Mouse (Mus musculus) adrenal gland, postnatal 4 days (tissue): Measurements from ENCODE around the gene Dctn2. TPM values are rescaled to one million over a fixed set of nuclear protein-coding genes. Genes with fewer than 3 reads are reported as not detected.
"Not testable (repeated sequence)": the region's sequence is repeated elsewhere in the genome, so short reads cannot be mapped to it uniquely, and the experiment has no call there.

Source experiments
- DNase-seq, 2 experiments: peaks; one replicate each; pipeline ENCODE4 v3.0.0; 2021 to 2022; ENCODE audit warnings: low spot score in 2 of 2, mixed read lengths in 2 of 2
- total RNA-seq, 2 experiments: library from RNA; stranded (reverse); gene quantifications; 2 replicates each; pipeline ENCODE4 v1.2.3; 2021

The Dctn2 gene
- total RNA-seq, 2 experiments from 2014 or later, result 191 to 198 TPM

- peak; percentile 71 to 87 for DNase-seq
These were observed 45.5 kb downstream of the Dctn2 start, which contains the start of gene Mars for GRCm38 (mm10) chr10:127311476-127312355. Gene Mars (minus strand): TSS chr10:127311786.

DNA sequence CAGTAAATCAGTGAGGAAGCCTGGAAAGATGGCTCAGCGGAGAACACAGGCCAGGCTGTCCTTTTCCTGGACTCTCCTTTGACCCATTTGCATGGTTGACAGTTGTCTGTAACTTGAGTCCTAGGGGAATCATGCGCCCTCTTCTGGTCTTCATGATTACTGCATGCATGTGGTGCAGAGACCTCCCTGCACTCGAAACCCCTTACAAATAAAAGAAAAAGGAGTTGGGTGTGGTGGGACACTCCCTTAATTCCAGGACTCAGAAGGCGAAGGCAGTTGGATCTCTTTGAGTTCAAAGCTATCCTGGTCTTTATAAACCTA is 46.1 kb downstream of the Dctn2 start:
- peak in 1 of 2 experiments; percentile 64 for DNase-seq

GRCm38 (mm10) chr10:127312858-127313257 is 46.7 kb downstream of the Dctn2 start:
- no peak for DNase-seq

- DNase-seq, result not testable (repeated sequence)
These were observed 47.3 kb downstream of the Dctn2 start for GRCm38 (mm10) chr10:127313516-127313915.

- DNase-seq, result not testable (repeated sequence)
These were observed 48.8 kb downstream of the Dctn2 start for GRCm38 (mm10) chr10:127314950-127315349.

DNA sequence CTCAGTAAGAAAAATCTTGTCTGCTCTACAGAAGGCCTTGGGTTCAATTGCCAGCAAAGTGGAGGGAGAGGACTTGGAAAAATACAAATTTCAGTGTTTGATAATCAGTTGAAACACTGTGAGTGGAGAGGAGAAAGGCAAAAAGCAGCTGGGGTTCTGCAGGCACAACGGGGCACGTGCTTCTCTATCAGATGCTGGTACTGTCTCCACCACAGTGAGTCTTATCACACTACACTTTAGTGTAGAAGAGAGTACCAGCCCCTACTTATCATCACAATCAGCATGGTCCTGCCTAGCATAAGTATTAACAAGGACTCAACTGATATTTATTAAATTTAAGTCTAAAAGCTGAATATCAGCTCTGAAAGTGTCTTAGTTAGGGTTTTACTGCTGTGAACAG is 51.1 kb downstream of the Dctn2 start:
- no peak for DNase-seq

DNA sequence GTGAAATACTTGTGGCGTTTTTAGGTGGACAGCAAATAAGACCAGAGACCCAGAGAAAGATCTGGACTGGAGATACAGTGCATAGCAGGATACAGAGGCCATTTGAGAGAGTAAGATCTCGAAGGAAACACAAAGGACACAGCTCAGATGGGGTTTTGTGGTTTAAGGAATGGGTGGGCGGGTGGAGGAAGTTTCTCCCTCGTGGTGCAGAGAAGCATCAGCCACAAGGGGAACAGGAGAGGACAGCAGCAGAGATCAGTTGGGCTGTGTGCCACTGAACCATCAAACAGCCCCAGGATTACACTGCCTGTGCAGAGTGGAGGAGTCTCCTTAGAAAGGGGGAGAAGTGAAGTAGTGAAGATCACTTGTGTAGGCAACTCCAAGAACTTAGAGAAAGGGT is 51.8 kb downstream of the Dctn2 start:
- DNase-seq, result no peak

GRCm38 (mm10) chr10:127319969-127320368 is 53.8 kb downstream of the Dctn2 start:
- no peak for DNase-seq

DNA sequence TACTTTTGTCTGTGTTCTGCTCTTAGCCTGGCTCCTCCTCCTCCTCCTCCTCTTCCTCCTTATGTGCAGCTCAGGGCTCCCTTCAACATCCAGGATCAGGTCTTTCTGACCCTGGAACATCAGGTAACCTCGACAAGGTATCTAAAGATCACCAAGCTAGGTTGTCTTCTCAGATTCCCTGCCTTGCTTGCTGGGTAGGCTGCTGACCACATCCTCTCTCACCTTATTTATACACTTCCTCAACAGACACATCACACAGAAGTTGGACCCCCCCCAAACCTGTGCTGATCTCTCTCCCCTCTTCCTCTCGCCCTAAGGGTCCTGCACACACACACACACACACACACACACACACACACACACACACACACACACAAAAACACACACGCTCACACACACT is 55.5 kb downstream of the Dctn2 start, which contains the start of gene Arhgap9:
TSS of gene Arhgap9 (plus strand) at position 344 of the 400 bp plus-strand sequence.
- DNase-seq, result no peak

DNA sequence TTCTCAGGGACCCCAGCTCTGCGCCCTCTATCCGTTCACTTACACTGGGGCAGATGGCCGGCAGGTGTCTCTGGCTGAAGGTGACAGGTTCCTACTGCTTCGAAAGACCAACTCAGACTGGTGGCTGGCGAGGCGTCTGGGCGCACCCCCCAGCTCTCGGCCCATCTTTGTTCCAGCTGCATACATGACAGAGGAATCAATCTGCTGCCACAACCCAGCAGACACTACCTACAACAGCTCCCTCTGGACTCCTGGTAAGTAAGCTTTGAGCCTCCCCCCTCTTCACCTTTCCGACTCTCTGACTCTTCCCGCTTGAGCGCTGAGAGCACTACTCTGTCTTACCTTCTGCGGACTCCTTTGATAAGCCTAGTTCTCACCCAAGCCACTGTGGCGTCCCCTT is 56.0 kb downstream of the Dctn2 start:
- no peak for DNase-seq

- DNase-seq, result no peak
These were observed 56.5 kb downstream of the Dctn2 start for GRCm38 (mm10) chr10:127322669-127323068.

DNA sequence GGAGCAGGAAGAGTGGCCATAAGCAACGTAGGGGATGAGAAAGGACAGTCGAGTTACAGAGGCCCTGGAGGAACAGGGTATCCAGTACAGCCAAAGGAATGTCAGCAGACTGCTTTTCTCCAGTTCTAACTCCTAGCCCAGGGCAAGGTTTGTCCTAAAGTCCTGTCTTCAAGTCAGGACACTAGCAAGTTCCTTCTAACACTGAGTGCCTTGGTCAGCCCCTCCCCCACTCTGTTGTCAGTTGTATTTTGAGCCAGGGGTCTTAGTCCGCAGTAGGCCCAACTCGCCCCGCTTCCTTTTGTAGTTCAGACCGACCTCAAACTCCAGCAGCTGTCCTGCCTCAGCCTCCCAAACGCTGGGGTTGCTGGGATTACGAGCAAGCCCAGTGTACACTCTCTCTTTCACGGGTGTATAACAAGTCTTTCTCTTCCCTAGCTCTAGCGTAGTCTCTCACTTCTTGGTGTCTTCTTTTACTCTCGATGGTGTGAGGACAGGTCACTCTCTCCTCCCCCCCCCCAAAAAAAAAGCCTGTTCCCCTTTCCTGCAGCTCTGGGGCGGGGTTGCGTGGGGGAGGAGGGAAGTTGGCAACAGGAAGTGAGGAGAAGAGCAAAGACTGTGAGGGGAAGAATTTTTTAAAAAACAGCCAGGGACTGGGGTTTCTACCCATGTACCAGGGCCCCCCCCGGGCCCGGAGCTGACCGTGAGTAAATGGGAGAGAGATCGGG is 57.1 kb downstream of the Dctn2 start:
- no peak for DNase-seq

GRCm38 (mm10) chr10:127324495-127324894 is 58.3 kb downstream of the Dctn2 start:
- DNase-seq, result no peak

DNA sequence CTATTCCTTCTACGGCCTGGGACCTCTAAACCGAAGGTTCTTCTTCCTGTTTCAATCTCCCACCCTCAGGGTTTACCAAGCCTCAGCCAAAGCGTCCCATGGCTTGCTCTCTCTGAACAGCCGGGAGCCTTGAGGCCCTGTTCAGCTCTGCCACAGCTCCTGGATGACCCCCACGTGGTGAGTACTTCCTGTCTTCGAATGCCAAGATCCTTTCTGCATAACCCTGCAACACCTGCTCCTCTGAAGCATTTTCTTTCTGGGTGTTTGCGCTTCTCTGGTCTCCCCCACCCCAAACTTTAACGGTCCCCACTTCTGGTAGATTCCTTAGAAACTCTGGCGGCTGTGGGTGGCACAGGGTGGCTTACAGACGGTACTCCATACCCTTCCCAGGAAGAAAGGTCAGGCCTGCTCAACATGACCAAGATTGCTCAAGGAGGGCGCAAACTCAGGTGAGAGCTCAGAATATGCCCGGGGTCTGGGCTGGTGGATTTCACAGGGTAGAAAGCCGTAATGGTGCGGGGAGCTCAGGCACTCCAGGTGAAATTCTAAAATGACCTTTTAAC is 59.4 kb downstream of the Dctn2 start:
- no peak for DNase-seq

GRCm38 (mm10) chr10:127326017-127326801 is 60.0 kb downstream of the Dctn2 start:
- DNase-seq, result no peak

DNA sequence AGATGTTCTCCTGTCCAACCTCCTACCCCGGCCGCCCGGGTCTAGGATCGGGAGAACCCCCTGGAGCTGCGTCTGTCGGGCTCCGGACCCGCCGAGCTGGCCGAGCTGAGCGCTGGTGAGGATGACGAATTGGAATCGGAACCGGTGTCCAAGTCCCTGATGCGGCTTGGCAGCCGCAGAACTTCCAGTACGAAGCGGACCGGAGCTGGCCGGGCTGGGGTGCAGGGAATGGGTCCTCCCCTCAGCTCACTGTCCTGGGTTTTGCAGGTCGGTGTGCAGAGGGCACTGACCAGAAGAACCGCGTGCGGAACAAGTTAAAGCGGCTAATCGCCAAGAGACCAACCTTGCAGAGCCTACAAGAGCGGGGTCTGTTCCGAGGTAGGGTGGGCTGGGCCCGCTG is 60.7 kb downstream of the Dctn2 start:
- DNase-seq, result no peak

- no peak for DNase-seq
These were observed 61.4 kb downstream of the Dctn2 start for GRCm38 (mm10) chr10:127327461-127328145.

DNA sequence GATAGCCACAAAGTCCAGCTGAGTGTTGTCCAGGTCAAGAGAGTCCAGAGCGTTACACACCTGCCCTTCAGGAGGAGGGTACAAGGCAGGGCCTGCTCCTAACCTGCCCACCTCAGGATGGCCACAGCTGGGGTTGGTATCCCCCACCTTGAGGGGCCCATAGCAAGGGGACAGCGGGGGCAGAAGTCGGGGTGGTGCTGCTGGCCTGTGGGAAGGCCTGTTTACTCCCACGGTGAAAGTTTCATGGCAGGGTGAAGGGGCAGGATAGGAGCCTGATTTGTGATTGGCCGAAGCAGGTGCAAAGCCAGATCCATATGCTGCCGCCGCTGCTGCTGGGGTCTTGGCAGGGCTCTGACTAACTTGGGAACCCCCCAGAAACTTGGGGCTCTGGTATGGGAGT is 64.0 kb downstream of the Dctn2 start:
- no peak for DNase-seq
